Mouse (Mus musculus): Measurements from ENCODE around the gene Pld4. TPM values are rescaled to one million over a fixed set of nuclear protein-coding genes. Genes with fewer than 3 reads are reported as not detected.

Gene Pld4
- polyA plus RNA-seq, 1 experiment from 2014 or later = 32.5 TPM

DNA sequence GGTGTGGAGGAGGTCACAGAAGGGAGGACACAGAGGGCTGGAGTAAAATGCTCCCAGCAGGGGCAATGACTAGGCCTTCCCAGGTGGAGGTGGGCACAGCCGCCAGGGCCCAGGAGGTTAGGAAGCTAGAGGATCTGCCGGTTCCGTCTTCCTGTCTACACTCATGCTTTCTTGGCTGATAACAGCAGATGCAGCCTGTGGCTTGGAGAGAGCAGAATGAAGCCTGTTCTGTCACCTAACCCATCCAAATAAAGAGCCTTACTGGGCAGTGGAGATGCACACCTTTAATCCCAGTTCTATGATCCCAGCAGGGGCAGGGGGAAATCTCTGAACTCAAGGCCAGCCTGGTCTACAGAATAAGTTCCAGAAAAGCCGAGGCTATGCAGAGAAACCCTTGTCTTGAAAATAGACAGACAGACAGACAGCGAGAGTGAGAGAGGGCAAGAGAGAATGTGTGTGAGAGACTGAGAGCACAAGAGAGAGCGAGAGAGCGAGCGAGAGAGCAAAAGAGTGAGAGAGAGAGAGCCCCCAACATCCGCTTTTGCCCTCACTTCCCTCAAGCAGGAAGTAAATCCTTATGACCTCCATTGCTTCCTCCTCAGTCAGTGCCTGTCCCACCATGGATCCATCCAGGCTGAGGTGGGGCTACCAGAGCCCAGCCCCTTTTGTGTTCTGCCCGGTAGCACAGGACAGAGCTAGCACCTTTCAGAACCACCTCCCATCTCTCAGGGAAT, 38.9 kb downstream of the Pld4 start:
- 75% methylated on average over 10 of the region's 10 CpGs for WGBS
- Histone ChIP-seq H3K27me3 (ENCODE audit: control insufficient read depth, insufficient read depth, low read length) (peaks cover 18% of the 10 kb centered on the region), H3K9me3 (replicated peaks; ENCODE audit: control insufficient read depth, low read length) (no peaks in the 10 kb centered on the region), H3K27ac (ENCODE audit: low read length) (no peak overlapping the region), H3K4me2 (ENCODE audit: low read depth, low read length) (no peak overlapping the region), H3K9ac (ENCODE audit: low read length) (no peak overlapping the region), H3K4me1 (ENCODE audit: control insufficient read depth, insufficient read depth, low read length) (peaks cover 51% of the 10 kb centered on the region), H3K4me3 (ENCODE audit: low read length) (no peak overlapping the region), H3K36me3 (ENCODE audit: control insufficient read depth, insufficient read depth) (no peaks in the 10 kb centered on the region)
- no peak for ATAC-seq (replicated peaks; ENCODE audit: extremely low read depth, insufficient read depth, low FRiP score)

DNA sequence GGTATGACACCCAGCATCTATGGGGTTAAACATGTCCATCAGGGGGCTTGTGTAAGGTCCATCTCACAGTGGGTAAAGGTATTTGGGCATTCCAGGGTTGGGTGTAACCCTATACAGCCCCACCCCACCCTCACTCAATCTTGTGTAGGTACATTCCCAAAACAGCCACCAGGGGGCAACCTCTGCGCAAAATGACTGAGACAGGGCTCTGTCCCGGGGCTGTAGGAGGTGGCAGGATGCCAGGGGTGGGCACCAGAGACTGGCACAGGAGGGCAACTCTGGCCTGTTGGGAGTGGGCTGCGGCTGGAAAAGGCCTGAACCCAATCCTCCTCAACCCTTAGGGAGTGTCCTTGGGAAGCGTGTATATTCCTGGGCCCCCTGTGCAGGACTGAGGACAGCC, 40.0 kb downstream of the Pld4 start:
- Histone ChIP-seq H3K4me3 (ENCODE audit: low read length) (no peak overlapping the region), H3K9ac (ENCODE audit: low read length) (no peak overlapping the region), H3K9me3 (replicated peaks; ENCODE audit: control insufficient read depth, low read length) (no peaks in the 10 kb centered on the region), H3K27ac (ENCODE audit: low read length) (no peak overlapping the region), H3K4me1 (ENCODE audit: control insufficient read depth, insufficient read depth, low read length) (peaks cover 41% of the 10 kb centered on the region), H3K36me3 (ENCODE audit: control insufficient read depth, insufficient read depth) (no peaks in the 10 kb centered on the region), H3K4me2 (ENCODE audit: low read depth, low read length) (no peak overlapping the region), H3K27me3 (ENCODE audit: control insufficient read depth, insufficient read depth, low read length) (peaks cover 18% of the 10 kb centered on the region)
- WGBS = 13% methylated on average over 4 of the region's 4 CpGs
- no peak for ATAC-seq (replicated peaks; ENCODE audit: extremely low read depth, insufficient read depth, low FRiP score)

DNA sequence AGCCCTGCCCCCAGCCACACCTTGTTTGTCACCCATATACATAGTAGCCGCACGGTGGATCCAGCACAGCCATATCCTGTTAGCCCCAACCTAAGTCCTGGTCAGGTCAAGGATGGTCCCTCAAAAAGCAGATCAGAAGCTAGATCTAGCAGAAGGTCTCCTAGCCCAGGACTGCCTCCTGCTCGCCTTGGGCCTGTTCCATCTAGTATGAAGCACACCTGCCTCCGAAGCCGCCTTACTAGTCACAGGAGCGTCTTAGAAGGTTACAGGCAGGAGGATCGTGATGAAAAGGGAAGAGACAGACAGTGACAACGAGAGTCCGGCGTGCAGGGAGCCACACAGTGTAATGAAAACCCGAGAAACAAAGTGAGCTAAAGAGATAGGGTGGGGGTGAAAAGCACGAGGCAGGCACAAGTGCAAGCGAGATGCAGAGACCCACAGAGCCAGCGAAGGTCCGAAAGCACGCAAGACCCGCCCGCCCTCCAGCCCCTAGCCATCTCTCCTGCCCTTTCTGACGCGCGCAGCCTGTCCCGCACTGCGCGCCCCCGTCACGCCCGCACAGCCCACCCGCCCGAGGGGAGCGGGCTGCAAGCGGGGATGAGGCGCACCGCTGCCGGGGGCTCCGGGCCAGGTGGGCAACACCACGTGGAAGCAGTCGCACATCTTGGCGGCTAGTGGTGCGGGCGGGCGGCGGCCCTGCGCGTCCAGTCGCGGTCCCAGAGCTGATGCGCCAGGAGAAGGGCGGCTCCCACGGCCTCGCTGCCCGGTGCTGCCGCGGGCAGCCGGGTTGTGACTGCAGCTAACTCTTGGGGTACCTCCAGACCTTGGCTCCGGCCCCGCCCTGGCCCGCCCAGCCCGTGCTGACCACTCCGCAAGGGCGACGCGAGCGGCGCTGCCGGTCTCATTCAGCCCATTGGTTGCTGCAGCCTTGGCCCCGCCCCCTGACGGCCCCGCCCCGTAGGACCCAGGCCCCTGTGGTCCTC, 41.7 kb downstream of the Pld4 start, which contains the start of gene Ahnak2:
Ahnak2 (minus strand) TSS at position 794 of the 983 bp plus-strand sequence.
- H3K9ac ChIP-seq (ENCODE audit: low read length) = peak within 1 kb of the TSS; percentile 59
- H3K4me1 ChIP-seq (ENCODE audit: control insufficient read depth, insufficient read depth, low read length) = peaks cover 28% of the 10 kb centered on the region
- peak within 1 kb of the TSS; percentile 61 for H3K4me3 ChIP-seq (ENCODE audit: low read length)
- ATAC-seq (replicated peaks; ENCODE audit: extremely low read depth, insufficient read depth, low FRiP score) = no peak
- no peaks in the 10 kb centered on the region for H3K9me3 ChIP-seq (replicated peaks; ENCODE audit: control insufficient read depth, low read length)
- WGBS = 5% methylated on average over 54 of the region's 69 CpGs
- H3K4me2 ChIP-seq (ENCODE audit: low read depth, low read length) = peak within 1 kb of the TSS; percentile 98
- H3K27ac ChIP-seq (ENCODE audit: low read length) = no peak within 1 kb of the TSS
- no peaks in the 10 kb centered on the region for H3K36me3 ChIP-seq (ENCODE audit: control insufficient read depth, insufficient read depth)
- peaks cover 18% of the 10 kb centered on the region for H3K27me3 ChIP-seq (ENCODE audit: control insufficient read depth, insufficient read depth, low read length)

- Histone ChIP-seq H3K27me3 (ENCODE audit: control insufficient read depth, insufficient read depth, low read length) (peaks cover 18% of the 10 kb centered on the region), H3K27ac (ENCODE audit: low read length) (no peak overlapping the region), H3K9me3 (replicated peaks; ENCODE audit: control insufficient read depth, low read length) (no peaks in the 10 kb centered on the region), H3K4me2 (ENCODE audit: low read depth, low read length) (peak overlapping the region; percentile 98), H3K9ac (ENCODE audit: low read length) (no peak overlapping the region), H3K36me3 (ENCODE audit: control insufficient read depth, insufficient read depth) (no peaks in the 10 kb centered on the region), H3K4me1 (ENCODE audit: control insufficient read depth, insufficient read depth, low read length) (peaks cover 20% of the 10 kb centered on the region), H3K4me3 (ENCODE audit: low read length) (no peak overlapping the region)
- 32% methylated on average over 3 of the region's 3 CpGs for WGBS
- ATAC-seq (replicated peaks; ENCODE audit: extremely low read depth, insufficient read depth, low FRiP score) = no peak
Measured at GRCm38 (mm10) chr12:112802917-112803316, 42.5 kb downstream of the Pld4 start.

DNA sequence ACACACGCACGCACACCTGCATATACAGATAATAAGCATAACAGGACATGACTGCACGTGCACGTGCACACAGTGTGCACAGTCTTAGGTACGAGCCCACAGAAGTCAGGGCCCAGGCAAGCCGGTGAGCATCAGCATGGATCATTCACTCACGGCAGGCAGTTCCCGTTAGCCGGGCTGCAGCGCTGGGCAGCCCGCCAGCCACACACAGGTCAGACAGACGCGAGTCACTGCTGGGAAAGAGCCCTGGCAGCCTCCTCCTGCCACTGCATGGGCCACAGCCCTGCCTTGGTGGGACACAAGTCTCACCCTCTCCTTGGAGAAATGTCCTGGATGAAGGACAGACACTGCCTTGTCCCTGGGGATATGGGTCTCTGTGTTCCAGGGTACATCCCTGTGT, 43.6 kb downstream of the Pld4 start:
- no peak overlapping the region for H3K4me3 ChIP-seq (ENCODE audit: low read length)
- H3K4me2 ChIP-seq (ENCODE audit: low read depth, low read length) = no peak overlapping the region
- no peak overlapping the region for H3K27ac ChIP-seq (ENCODE audit: low read length)
- H3K9ac ChIP-seq (ENCODE audit: low read length) = no peak overlapping the region
- H3K9me3 ChIP-seq (replicated peaks; ENCODE audit: control insufficient read depth, low read length) = no peaks in the 10 kb centered on the region
- H3K27me3 ChIP-seq (ENCODE audit: control insufficient read depth, insufficient read depth, low read length) = peaks cover 18% of the 10 kb centered on the region
- no peak for ATAC-seq (replicated peaks; ENCODE audit: extremely low read depth, insufficient read depth, low FRiP score)
- no peaks in the 10 kb centered on the region for H3K36me3 ChIP-seq (ENCODE audit: control insufficient read depth, insufficient read depth)
- 47% methylated on average over 13 of the region's 13 CpGs for WGBS
- peaks cover 14% of the 10 kb centered on the region for H3K4me1 ChIP-seq (ENCODE audit: control insufficient read depth, insufficient read depth, low read length)

DNA sequence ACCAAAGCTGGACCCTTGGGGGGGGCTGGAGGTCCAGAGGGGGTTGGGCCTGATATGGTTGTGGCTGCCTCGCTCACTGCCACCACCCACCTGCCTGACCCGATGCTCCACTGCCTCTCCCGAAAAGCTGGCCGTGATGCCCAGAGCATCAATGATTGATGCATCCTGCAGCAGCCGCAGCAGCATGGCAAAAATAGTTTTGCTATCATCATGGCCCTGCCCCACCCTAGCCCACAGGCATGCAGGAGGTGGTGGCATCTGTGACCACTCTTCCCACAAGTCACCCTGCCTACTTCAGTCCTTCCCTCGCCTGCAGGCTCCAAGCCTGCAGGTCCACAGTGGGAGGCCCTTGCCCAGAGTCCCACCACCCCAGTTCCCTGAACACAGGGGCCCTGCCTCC, 45.6 kb downstream of the Pld4 start:
- peaks cover 24% of the 10 kb centered on the region for H3K4me1 ChIP-seq (ENCODE audit: control insufficient read depth, insufficient read depth, low read length)
- H3K27me3 ChIP-seq (ENCODE audit: control insufficient read depth, insufficient read depth, low read length) = peaks cover 17% of the 10 kb centered on the region
- 53% methylated on average over 6 of the region's 6 CpGs for WGBS
- no peak for ATAC-seq (replicated peaks; ENCODE audit: extremely low read depth, insufficient read depth, low FRiP score)
- no peaks in the 10 kb centered on the region for H3K36me3 ChIP-seq (ENCODE audit: control insufficient read depth, insufficient read depth)
- H3K4me2 ChIP-seq (ENCODE audit: low read depth, low read length) = no peak overlapping the region
- no peak overlapping the region for H3K4me3 ChIP-seq (ENCODE audit: low read length)
- no peaks in the 10 kb centered on the region for H3K9me3 ChIP-seq (replicated peaks; ENCODE audit: control insufficient read depth, low read length)
- H3K27ac ChIP-seq (ENCODE audit: low read length) = no peak overlapping the region
- no peak overlapping the region for H3K9ac ChIP-seq (ENCODE audit: low read length)

GRCm38 (mm10) chr12:112807796-112808195, 47.3 kb downstream of the Pld4 start:
- H3K4me1 ChIP-seq (ENCODE audit: control insufficient read depth, insufficient read depth, low read length) = peaks cover 24% of the 10 kb centered on the region
- no peak overlapping the region for H3K27ac ChIP-seq (ENCODE audit: low read length)
- H3K4me3 ChIP-seq (ENCODE audit: low read length) = no peak overlapping the region
- H3K27me3 ChIP-seq (ENCODE audit: control insufficient read depth, insufficient read depth, low read length) = peaks cover 7% of the 10 kb centered on the region; the same call in 1 of the 2 replicates
- 87% methylated on average over 4 of the region's 4 CpGs for WGBS
- no peaks in the 10 kb centered on the region for H3K9me3 ChIP-seq (replicated peaks; ENCODE audit: control insufficient read depth, low read length)
- no peaks in the 10 kb centered on the region for H3K36me3 ChIP-seq (ENCODE audit: control insufficient read depth, insufficient read depth)
- H3K9ac ChIP-seq (ENCODE audit: low read length) = no peak overlapping the region
- H3K4me2 ChIP-seq (ENCODE audit: low read depth, low read length) = no peak overlapping the region
- ATAC-seq (replicated peaks; ENCODE audit: extremely low read depth, insufficient read depth, low FRiP score) = no peak

DNA sequence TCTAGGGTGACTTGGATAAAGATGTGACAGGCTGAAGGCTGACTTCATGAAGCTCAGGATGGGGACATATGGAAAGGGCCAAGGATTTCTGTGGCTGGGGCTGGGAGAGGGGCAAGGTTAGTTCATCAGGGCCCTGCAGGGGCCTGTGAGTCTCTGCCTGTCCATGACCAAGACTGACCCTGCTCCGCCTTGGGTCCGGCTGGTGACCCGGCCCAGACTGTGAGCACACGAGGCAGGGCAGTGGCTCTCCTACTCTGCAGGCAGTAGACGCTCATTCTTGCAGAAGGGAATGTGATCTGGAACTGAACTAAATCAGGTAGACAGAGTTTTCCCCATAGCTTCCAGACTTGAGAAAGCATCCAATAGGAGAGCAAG, 47.7 kb downstream of the Pld4 start:
- Histone ChIP-seq H3K4me1 (ENCODE audit: control insufficient read depth, insufficient read depth, low read length) (peaks cover 24% of the 10 kb centered on the region), H3K4me3 (ENCODE audit: low read length) (peak overlapping the region; percentile 77), H3K4me2 (ENCODE audit: low read depth, low read length) (peak overlapping the region; percentile 91), H3K36me3 (ENCODE audit: control insufficient read depth, insufficient read depth) (no peaks in the 10 kb centered on the region), H3K27me3 (ENCODE audit: control insufficient read depth, insufficient read depth, low read length) (0 out of 2 replicates have a peak, but pooled peaks cover 3% of the 10 kb centered on the region), H3K9ac (ENCODE audit: low read length) (peak overlapping the region; percentile 64), H3K27ac (ENCODE audit: low read length) (no peak overlapping the region), H3K9me3 (replicated peaks; ENCODE audit: control insufficient read depth, low read length) (no peaks in the 10 kb centered on the region)
- WGBS = 78% methylated on average over 5 of the region's 5 CpGs
- peak; percentile 10; the same call in 1 of the 2 replicates for ATAC-seq (replicated peaks; ENCODE audit: extremely low read depth, insufficient read depth, low FRiP score)
